Mouse (Mus musculus): ENCODE data around the gene Kpnb1.

GRCm38 (mm10) chr11:97115797-97116196 is 71.9 kb downstream of the Kpnb1 start:
- TF ChIP-seq CTCF (IDR thresholded peaks at IDR 0.05; ENCODE audit: low read depth), result no peak
- TF ChIP-seq EP300 (IDR thresholded peaks at IDR 0.05; ENCODE audit: low read depth), result no peak
